Mouse (Mus musculus) retina, postnatal 7 days (tissue): ENCODE measurements around the gene Tspyl3.

ENCODE experiments used
- DNase-seq: peaks from one replicate; pipeline ENCODE4 v3.0.0-alpha.2; 2012; ENCODE audit warnings: low read depth, low spot score

Gene Tspyl3

GRCm38 (mm10) chr2:153175995-153176570 lies 49.2 kb downstream of the Tspyl3 start:
- no peak for DNase-seq
